Mouse (Mus musculus) adipocyte (in vitro differentiated cells): ENCODE data around the gene Zfp36l1.

ENCODE experiments used
- DNase-seq: peaks from one replicate; pipeline ENCODE4 v3.0.0-alpha.2; 2016; ENCODE audit warnings: low spot score

Zfp36l1 gene

DNA sequence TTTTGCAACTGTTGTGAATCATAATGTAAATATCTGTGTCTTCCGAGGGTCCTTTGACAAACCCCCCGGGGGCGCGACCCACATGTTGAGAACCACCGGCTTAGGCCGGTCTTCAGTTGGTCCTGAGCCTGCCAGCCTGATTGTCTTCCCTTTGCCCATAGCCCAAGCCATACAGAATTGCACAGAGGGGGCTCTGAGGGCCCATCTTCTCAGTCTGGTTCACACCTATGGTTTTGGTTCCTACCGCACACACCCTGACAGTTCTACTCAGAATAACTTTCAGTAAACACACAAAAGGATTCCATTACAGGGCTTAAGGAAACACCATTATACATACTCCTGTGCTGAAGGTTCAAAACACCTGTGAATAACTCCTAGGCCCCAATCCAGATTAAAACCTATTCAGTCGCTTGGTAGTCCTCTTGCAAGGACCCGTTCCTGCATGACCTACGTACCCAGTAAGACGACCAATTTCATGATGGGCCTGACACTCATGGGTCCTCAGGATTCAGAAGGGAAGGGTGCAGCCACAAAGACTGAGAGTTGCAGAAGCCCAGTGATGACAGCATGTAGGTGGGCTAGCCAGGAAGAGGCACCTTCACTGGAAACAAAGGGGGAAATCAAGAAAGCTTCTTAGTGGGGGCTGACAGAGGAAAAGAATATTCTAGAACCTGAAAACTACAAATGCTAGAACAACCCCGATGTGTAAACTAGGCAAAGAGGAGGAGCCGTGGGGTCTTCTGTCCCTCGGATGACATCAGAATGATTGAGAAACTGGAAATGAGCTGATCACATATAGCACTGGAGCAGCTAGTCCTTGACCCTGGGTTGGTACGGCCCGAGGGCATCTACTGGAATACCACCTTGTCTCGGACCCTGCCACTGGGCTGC lies 18.8 kb upstream of the Zfp36l1 start:
- no peak for DNase-seq

DNA sequence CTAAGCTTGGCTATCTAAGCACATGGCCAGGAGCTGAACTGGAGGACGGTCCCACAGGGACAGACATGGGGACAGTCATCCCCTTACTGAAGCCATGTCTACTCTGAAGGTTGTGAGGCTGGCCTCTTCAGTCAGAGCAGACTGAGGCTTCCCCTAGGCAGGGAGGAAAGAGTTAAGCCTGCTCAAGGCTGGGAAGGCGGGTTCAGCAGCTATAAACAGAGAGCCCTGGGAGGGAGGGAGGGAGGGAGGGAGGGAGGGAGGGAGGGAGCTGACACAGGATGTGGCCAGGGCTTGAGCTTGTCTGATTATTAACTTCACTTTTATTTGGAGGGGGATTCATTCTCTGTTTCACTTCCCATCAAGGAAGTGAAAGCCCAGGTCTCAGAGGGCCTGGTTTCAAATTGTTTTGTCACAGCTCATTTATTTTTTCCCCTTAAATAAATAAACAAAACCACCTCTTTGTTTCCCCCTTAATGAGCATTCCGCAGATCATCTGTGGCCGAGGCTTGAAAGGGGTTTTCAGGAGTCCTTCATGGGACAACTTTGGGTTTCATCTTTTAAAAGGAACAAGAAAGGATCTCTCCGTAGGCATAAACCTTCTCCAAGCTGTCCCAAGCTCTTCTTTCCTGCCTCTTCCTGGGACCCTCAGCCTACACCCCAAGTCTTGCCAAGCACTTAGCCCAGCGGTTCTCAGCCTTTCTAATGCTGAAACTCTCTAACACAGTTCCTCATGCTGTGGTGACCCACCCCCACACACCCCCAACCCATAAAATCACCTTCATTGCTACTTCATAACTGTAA lies 17.9 kb upstream of the Zfp36l1 start:
- DNase-seq, result peak; percentile 39

GRCm38 (mm10) chr12:80129531-80129930 lies 16.7 kb upstream of the Zfp36l1 start:
- peak; percentile 48 for DNase-seq

- no peak for DNase-seq
Measured at GRCm38 (mm10) chr12:80127191-80127762, 14.5 kb upstream of the Zfp36l1 start.

DNA sequence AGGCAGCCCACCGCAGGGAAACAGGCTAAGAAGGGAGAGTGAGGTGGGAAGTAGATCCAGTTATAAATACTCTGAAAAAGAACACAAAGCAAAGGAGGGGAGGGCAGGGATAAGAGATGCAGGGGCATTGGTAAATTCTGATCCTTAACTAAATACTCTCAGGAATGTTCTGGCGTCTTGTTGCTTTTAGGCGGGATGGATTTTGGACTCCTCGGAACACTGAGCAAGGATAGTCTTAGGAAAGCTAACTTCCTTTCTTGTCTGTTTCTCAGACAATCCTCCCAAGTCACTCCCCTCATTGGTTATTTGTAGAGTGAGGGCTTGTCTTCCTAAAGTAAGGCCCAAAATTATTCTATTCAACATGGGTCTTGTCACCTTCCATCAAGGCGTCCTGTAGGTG lies 12.5 kb upstream of the Zfp36l1 start:
- no peak for DNase-seq

GRCm38 (mm10) chr12:80124756-80125155 lies 11.9 kb upstream of the Zfp36l1 start:
- DNase-seq, result no peak

DNA sequence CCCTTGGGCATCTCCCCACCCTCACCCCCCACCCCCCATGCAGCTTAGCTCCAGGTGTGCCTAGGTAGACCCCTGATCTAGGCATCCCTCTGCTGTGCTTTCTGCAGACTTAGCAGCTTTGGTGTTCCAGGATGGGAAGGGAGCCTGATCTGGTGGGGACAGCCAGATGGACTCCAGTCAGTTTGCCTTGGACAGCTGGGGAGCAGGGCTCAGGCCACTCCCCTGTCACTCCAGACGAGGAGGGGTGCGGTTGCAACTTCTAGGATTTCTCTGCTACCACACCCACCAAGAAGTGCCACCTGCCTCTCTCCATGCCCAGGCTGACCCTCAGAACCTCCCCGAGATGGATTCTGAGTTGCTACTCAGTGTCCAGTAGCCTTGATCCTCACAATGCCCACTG lies 11.4 kb upstream of the Zfp36l1 start:
- DNase-seq, result no peak

- DNase-seq, result peak; percentile 92
Measured at GRCm38 (mm10) chr12:80123227-80123803, 10.5 kb upstream of the Zfp36l1 start.

DNA sequence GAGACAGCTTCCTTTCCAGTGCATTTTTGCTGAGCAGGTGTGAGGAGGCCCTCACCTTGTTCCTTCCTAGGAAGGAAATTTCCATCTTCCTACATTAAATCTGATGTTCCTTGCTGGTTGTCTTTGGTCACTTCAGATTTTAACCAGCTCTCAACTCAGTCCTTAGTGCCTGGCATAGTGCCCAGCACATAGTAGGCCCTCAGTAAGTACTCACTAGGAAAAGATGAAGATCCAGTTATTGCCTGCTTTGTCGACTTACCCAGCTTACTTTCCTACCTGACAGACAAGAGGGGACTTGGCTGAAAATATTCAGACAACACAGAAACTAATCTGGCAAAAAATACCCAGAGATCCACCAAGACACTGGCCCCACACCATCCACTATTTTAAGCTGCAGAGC lies 8.6 kb upstream of the Zfp36l1 start:
- no peak for DNase-seq

- no peak for DNase-seq
Measured at GRCm38 (mm10) chr12:80118588-80118987, 5.8 kb upstream of the Zfp36l1 start.

GRCm38 (mm10) chr12:80116206-80117112 lies 3.6 kb upstream of the Zfp36l1 start:
- peak; percentile 56 for DNase-seq

DNA sequence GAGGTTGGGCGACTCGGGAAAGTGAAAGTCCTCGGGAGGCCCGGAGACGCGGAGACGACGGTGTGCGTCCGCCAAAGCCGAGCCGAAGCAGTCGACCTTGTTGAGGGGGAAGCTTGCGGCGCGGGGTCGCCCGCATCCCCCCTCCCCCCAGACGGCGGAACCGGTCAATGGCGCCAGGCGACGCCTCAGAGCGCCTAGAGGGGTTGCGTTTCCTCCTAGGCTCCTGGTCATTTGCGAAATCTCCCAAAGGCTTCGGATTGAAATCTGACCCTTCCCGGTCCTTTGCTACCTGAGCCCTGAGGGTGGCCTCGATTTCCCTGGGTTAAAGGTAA lies 3.0 kb upstream of the Zfp36l1 start:
- no peak for DNase-seq

- peak; percentile 77 for DNase-seq
Measured at GRCm38 (mm10) chr12:80115142-80115862, 2.5 kb upstream of the Zfp36l1 start.

DNA sequence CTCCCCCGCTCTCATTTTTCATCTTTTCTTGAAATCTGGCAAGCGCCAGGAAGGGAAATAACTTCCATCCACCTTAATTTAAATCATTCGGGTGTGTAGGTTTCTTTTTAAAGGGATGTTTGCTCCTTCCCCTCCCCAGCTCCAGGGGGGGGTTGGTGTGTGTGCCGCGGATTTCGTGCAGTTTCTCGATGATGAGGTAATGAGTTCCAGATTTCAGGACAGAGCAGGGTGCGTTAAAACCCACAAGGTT lies 2.0 kb upstream of the Zfp36l1 start:
- no peak for DNase-seq

DNA sequence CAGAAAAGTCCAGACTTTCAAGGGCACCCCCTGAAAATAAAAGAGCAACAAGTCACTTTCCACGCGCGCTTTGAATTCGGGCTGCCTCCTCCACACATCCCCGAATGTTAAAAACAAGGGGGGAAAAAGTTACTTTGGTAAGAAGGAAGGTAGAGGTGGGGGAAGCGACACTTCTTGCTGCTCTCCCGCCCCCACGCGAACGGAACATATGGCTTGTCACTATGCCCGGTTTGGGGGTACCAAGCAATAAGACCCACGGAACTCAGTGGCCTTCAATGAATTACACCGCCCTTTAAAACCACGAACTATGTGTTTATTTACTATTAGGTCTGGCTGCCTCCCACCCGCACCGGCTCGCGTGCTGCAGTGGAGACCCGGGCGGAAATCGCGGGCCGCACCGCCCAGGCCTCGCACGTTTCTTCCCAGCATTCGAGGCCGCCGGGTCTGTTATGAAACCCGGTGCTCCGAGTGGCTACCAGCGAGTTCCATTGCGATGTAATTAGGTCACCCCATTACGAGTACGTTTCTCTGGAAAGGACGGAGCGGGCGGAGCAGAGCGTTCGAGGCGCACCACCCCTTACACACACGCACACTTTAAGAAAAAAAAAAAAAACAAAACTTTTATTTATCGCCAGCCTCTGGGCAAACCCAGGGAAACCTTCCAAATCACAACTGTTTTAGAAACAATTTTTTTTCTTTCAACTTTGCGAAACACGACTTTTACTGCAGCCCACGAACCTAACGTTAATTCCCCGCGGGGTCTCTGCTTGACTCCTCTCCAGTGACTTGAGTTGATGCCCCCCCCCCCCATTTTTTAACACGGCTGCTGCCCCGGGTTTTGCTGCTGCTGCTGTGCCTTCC lies 1.4 kb upstream of the Zfp36l1 start:
- peak; percentile 93 for DNase-seq

DNA sequence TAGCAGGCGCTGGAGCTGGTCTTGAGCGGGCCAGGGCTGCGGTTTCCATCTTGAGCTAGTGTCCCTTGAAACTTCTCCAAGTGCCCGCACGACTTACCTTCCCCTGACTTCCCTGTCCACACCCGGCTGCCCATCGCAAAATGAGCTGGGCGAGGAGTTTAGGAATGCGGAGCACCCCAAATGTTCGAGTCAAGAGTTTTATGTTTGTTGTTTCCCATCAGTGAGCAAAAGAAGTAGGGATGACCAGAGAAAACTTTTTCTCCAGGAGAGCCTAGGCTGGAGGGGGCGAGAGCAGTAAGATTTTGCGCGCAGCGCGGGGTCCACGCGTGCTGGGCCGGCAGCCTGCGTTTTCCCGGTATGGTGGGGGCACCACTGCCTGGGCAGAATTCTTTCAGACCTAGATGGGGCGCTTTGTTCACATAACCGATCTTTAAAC lies 791 bp upstream of the Zfp36l1 start:
- DNase-seq, result no peak

DNA sequence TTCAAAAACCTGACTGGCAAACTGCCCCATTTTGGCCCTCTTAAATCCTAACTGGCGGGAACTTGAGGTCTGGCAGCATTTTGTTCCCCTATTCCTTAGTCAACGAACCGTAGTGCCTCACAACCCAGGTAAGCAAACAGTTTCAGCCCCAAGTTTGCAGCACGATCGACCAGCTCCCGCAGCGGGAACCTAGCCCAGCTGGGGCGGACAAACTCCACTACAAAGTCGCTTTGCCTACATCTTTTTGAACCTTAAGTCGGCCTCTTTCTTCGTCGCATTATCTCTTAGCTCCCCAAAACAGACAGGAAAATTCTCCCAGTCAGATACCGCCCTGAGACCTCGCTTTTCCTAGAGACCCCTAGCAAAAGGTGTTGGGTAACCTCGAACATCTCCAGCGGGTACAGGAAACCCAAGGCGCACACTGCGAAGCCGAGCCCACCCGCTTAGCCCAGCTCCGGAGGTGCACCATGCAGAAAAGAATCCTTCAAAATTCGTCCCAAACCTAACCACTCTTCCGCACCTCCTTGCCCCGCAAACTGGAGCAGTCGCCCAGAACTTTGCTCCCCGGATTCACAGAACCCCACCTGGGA lies 647 bp downstream of the Zfp36l1 start:
- DNase-seq, result peak; percentile 60

DNA sequence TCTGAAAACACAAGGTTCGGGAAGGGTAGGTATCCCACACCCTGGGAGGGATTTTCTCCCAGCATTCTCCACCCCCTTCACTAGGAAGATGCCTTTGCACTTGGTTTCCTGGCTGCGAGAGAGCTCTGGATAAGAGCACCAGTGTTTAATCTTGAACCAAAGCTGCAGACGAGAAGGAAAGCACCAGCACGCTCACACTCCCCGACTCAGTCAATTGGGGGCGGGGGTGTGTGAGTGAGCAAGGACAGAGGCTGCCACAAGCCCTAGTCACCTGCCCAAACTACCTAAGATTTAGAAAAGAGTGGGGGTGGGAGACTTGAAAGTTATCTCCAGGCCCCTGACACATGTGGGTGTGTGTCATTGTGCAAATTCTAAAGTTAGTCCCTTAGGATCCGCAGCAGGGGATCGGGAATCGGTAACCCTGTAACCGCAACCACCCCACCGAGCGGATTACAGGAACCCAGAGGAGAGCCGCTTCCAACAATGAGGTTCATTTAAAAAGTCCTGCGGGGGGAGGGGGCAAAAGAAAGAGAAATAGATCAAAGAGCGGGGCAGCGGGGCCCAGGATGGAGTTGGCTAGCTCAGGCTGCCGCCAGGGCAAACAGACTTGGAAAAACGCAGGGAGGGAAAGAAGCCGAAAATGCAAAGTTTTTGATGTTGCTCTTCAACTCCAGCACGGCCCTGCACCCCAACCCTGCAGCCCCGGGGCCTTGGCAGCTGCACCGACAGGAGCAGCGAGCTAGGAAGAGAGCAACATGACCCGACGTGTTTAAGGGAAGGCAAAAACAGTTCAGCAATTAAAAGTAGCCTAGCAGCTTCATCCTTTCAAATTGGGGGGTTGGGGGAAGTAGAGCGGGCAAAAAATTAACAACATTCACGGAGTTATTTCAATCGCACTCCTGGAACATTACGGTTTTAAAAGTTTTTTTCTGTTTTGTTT lies 1.4 kb downstream of the Zfp36l1 start:
- DNase-seq, result peak; percentile 67

- DNase-seq, result peak; percentile 44
Measured at GRCm38 (mm10) chr12:80110546-80110870, 2.3 kb downstream of the Zfp36l1 start.
